Mouse (Mus musculus): ENCODE results near the gene Gli1.
"Not testable (repeated sequence)": the region's sequence is repeated elsewhere in the genome, so short reads cannot be mapped to it uniquely, and the experiment has no call there.

GRCm38 (mm10) chr10:127309167-127309566, 32.6 kb downstream of the Gli1 start:
- not testable (repeated sequence) for TF ChIP-seq POLR2A (IDR thresholded peaks at IDR 0.05; ENCODE audit: borderline replicate concordance, extremely low read depth, low read depth, low read length); CTCF (IDR thresholded peaks at IDR 0.05; ENCODE audit: insufficient read depth, low read length)

Measured in lung, adult 2 months (tissue).